Mouse (Mus musculus): ENCODE results near the gene Prr14l.
"Not testable (repeated sequence)": the region's sequence is repeated elsewhere in the genome, so short reads cannot be mapped to it uniquely, and the experiment has no call there.

Prr14l gene

DNA sequence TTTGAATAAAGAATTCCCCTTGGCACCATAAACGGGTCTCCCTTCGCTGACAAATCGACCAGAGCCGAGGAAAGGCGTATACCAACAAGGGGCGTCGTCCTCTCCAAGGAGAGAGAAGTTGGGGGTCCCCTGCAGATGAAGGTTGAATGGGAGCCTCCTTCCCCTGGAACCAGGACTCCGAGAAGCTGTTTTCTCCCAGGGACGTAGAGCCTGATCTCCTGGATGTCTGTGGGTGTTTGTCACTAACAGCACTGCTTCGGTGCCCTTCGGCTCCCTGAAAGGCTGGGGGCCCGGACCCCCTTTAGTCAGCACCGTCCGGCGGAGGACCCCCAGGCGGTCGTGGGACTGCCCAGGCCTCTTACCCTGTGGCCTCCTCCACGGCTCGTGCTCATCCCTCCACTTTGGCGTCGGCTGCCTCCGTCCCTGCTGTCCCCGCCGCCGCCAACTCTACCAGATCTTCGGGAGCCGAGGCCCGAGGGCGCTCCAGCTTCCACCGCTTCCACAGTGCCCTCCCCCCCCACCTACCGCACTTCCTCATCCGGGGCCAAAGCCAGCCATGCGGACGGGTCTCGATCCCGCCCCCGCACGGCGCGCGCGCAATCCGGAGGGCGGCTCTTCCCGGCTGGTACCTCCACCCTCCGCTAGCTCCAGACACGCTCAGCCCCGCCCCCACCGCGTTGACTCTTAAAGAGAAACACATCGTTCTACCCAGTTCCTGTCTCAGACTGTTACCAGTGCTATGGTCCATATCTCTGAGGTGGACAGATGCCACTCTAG lies at the start of gene Prr14l:
Gene Prr14l (minus strand): TSS at position 526 of the 777 bp plus-strand sequence.
- DNase-seq = peak; percentile 99

DNA sequence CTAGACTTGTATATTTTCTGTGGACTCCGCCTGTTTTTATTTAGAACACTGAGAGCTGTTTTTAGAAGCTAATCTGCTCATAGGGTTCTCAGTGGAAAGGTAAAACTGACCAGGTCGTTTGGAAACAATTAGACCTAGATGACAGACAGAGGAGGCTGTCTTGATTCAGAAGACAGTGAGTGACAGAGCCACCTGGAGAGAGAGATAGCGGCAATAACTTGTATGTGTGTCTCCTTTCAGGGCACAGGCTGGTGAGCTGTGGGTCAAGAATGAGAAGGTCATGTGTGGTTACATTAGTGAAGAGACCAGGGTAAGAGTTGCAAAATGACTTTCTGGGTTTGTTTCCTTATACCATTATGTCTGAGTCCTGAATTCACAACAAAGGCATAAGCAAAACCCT lies 32.7 kb upstream of the Prr14l start:
- no peak for DNase-seq

DNA sequence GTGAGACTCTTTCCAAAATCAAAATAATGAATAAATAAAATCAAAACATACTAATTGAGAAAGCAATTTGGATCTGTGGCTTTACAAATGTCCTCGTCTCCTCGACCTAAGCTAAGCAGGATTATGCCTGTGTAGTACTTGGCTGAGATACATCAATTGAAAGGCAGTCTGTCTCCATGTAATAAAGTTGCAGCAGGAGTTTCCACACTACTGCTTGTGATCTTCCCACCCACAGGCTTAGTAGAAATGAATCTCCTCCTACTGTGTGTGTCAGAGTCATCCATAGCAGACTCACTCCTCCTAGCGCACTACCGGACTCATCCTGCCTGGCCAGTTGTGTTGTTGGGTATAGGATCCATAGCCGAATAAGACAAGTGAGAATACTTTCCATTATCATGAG lies 18.3 kb upstream of the Prr14l start:
- DNase-seq = no peak

DNA sequence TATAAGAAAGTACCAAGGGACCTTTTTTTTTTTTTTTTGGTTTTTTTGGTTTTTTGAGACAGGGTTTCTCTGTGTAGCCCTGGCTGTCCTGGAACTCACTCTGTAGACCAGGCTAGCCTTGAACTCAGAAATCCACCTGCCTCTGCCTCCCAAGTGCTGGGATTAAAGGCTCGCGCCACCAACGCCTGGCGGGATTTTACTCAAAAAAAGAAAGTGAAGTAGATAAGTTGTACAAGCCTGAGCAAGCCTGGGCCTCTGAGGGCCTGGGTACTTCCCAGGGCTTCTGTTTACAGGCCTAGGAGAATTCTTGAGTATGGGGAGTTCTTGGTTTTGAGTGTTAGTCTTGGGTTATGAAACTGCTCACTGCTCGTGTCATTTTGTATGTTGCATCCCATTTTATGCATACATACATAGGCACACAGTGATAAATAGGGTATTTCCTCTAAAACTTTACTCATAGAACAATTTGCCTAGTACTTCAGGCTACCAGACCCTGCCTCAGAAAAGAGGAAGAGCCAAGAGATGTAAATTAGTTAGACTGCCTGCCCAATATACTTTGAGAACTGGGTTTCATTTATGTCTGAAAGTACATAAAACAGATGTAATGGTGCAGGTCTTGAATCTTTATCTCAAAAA lies 15.5 kb upstream of the Prr14l start:
- DNase-seq = no peak

DNA sequence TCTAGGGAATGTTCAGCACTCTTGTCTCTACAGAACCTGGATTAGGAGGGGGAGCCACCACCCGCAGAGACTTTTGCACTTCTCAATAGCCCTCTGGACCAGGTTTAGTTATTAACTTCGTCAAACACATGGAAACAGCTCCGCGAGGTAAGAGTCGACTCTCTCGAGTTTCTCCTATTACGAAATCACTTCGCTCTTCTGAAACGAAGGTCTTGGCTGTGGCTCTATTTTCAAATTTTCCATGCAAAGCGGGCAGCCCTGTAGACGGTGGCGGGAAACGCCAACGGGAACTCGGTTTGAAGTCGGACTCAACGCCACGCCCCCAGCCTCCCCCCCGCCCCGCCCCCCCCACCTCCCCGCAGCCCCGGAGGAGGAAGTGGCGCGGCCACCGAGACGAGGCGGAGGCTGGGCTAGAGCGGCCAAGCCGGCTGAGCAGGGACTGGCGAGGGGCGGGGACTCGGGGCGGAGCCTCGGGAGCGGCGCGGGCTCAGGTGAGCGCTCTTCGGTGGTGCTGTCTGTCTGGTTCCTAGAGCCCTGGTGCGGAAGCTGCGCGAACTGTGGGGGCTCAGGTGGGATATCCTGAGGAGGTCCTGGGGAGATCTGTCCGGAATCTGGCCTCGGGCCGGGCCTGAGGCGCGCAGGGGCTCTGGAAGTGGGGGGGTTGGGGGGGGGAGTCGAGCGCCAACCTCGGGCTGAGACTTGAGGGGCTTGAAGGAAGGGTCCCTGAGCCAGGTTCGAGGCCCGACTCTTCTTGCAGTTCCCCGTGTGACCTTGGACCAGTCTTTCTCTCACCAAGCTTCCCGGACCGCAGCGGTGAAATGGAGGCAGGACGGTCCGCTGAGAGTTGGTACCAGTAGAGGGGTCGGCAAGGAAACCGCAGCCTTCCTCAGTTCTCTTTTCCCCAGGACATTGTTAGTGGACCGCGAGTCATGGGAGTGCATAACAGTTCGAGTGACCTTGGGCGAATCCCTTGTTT lies 9.5 kb upstream of the Prr14l start, which contains the start of gene Depdc5:
Gene Depdc5 (plus strand): TSS at position 449 of the 976 bp plus-strand sequence.
- DNase-seq = peak; percentile 94

DNA sequence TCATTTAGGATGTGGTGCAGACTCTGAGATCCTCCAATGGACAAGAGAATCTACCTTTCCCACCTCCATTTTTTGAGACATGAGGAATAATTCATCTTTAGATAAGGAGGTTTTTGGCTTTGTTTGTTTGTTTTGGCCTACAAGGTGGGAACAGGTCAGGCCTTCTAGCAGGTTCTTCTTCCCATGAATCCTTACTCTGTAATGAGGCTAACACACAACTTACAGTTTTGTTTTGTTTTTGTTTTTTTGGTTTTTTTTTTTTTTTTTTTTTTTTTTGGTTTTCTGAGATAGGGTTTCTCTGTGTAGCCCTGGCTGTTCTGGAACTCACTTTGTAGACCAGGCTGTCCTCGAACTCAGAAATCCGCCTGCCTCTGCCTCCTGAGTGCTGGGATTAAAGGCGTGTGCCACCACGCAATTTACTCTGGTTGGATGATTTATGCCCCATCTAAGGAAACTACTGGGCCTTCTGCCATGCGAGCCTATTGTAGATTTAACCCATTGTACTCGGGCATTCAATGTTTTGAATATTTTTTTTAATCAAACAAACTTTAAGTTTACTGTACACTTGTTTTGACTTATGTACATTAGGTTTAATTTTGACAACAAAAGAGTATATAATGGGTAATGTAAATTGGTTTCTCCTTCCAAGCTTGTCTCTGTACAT lies 8.5 kb upstream of the Prr14l start:
- DNase-seq = no peak

DNA sequence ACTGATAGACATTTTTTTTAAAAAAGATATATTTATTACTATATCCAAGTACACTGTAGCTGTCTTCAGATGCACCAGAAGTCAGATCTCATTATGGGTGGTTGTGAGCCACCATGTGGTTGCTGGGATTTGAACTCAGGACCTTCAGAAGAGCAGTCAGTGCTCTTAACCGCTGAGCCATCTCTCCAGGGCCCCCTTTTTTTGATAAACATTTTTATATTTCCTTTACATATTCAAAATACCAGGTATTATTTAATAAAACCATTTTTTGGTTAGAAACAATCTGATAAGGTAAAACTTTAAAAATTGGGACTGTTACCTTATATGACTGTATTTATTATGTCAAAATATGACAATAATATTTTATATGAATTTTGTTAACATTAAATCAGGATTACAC lies 7.0 kb upstream of the Prr14l start:
- DNase-seq = no peak

DNA sequence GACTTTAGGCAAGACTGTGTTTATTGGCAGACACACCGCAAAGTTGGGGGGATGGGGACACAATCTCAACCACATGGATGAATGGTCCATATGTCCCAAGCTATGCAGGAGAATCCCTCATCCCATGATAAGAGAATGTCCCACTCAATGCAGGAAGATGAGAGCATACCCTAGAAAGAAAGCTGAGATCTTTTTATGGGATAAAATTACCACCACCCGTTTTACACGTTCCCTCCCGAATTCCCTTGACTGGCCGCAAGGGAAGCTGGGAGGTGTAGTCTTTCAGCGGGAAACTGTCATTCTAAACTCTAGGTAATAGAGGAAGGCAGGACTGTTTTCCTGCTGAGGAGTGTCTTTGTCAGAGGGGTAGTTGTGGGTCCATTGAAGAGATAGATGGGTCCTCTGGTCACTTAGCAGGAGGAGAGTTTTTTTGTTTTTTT lies 3.7 kb upstream of the Prr14l start:
- peak; percentile 73 for DNase-seq

DNA sequence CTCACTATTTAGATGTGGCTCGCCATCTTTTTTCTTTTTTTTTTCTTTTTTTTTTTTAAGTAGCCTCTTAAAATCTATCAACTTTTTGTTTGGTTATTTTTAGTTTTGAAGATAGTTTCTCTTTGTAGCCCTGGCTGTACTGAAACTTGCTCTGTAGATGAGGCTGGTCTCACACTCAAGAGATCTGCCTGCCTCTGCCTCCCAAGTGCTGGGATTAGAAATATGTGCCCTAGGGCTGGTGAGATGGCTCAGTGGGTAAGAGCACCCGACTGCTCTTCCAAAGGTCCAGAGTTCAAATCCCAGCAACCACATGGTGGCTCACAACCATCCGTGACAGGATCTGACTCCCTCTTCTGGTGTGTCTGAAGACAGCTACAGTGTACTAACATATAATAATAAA lies 1.2 kb upstream of the Prr14l start:
- DNase-seq = not testable (repeated sequence)

DNA sequence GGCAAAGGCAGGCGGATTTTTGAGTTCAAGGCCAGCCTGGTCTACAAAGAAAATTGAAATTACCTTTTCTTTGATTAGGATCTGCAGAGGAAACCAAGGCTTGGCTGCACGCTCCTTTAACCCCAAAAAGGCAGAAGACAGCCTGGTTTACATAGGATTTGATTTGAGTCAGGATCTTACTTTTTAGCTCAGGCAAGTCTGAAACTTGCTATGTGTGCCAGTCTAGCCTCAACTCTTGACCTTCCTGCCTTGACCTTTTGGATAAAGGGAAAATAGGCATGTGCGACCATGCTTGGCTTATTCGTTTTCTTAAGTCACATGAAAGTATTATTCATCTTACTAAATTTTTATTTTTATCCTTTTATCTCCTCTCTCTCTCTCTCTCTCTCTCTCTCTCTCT lies 762 bp upstream of the Prr14l start:
- DNase-seq = no peak

DNA sequence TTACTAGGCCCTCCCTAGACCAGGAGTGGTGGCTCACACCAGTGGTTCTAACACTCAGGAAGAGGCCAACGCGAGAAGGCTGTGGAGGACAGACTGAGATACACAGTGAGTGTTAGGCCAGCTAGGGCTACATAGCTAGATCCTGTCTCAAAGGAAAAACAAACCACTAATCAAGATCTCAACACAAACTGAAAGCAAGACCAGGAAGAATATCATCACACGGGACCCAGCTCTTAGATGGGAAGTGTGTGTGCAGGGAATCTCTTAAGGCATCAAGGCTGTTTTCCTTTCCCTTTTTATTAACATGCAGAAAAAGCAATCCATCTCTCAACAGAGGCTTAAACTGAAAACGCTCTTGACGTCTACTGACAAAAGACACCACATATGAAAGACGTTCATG lies 2.0 kb downstream of the Prr14l start:
- DNase-seq = no peak

DNA sequence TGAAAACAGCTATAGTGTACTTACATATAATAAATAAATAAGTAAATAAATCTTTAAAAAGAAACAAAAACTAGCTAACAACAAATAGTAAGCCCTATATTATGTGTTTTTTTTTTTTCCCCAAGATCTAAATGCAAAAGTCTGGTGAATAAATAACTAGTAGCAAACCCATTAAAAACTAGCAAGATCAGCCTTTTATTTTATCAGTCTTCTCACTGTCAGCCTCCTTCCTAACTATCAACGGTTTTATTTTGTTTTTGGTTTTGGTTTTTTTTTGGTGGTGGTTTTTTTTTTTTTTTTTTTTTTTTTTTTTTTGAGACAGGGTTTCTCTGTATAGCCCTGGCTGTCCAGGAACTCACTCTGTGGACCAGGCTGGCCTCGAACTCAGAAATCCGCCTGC lies 4.5 kb downstream of the Prr14l start:
- DNase-seq = not testable (repeated sequence)

DNA sequence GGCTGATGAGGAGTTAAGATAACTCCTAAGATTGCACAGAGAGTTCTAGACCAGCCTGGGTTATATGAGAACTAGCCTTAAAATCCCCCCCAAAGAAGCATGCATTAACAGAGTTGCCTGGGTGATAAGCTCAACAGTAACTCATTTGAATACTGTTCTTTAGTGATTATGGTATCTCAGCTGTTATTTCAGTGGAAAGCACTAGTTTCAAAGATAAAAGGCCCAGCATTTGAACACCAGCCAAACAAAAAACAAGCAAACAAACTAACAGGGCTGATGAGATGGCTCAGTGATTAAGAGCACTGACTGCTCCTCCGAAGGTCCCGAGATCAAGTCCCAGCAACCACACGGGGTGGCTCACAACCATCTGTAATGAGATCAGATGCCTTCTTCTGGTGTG lies 4.9 kb downstream of the Prr14l start:
- no peak for DNase-seq

DNA sequence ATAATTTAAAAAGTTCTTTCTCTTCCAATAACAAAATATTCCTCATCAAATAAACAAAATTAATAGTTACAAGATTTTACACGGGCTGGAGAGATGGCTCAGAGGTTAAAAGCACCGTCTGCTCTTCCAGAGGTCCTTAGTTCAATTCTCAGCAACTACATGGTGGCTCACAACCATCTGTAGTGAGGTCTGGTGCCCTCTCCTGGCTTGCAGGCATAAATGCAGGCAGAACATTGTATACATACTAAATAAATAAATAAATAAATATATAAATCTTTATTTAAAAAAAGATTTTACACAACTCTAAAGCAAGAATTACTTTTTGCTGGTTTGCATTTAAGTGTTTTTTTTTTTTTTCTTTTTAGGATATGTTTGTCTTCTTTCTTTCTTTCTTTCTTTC lies 14.0 kb downstream of the Prr14l start:
- DNase-seq = no peak

DNA sequence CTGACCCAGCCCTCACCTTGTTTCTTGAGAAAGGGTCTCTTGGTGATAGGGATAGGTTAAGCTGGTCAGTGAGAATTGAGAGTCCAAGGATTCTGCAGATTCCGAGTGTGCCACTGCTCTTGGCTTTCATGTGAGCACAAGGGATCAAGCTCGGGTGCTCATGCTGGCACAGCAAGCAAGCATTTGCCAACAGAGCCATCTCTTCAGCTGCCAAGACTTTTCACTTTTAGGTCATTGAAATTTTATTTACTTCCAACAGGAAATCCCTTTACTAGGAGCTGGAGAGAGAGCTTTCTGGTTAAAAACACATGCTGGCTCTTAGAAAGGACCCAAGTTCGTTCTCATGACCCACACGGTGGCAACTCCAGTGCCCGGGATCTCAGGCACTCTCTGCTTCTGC lies 17.1 kb downstream of the Prr14l start:
- no peak for DNase-seq

DNA sequence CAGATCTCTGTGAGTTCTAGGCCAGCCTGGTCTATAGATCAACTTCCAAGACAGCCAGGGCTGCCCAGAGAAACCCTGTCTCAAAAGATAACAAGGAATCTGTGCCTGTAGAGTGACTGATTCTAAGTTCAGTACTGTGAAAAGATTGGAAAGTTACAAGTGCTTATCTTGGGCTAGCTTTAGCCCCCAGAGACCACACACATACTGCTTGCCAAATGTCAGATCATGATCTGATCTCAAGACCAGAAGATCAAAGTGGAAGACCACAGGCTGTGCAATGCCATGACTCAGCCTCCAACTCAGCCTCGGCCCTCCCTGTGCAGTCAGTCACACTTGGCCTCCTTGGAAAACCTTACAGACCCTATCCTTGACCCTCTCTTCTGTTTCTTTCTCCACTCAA lies 19.6 kb downstream of the Prr14l start:
- no peak for DNase-seq

DNA sequence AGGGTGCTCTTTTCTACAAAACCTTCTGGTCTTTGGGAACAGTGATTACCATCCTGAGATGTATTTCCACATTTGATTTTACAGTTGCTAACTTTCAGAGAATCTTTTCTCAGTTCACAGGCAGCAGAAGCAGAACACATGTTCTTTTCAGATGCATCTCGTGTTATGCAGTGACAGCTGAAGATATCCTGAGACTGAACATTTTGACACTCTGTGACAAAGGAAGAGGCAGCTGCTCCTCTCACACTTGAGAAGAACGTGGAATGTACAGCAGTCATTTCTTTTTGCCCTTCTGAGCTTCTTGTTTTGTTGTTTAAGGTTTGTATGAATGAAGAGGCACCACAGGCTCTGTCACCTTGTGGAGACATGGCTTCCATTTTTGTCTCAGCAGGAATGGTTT lies 24.0 kb downstream of the Prr14l start:
- DNase-seq = no peak

DNA sequence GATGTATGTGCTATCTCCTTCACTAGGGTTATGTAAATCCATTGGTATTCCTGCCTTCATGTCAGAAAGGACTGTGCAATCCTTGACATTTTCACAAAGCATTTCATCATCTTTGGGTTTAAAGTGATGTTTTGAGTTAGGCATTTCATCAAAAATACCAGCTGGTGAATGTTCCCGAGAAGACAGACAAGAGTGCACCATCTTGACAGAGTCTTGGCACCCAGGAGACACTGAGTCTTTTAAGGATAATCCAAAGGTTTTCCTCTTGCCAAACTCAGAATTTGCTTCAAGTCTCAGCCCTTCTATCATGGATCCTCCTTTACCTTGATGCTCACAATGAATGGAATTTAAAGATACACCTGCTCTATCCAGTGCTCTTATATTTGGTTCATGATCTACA lies 25.3 kb downstream of the Prr14l start:
- not testable (repeated sequence) for DNase-seq

DNA sequence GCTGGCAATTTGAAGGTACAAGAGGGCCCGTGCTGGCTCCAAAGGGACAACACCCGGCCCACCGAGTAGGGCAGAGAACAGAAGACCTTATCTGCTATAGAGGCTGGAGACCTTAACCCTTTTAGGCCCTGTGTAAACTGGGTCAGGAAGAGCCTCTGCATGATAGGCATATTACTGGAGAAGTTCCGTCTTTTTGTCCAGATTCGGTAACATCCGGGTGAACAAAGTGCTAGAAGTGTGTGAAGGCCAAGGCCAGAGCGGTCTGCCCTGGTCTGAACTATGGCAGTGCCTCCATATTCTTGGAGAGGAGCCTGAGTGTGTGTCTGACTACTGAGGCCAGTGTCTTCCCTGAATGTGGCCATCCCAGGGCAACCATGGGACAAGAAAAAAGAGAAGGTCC lies 27.0 kb downstream of the Prr14l start, which contains the start of gene Gm20671:
Gene Gm20671 (minus strand): TSS at position 101 of the 400 bp plus-strand sequence.
- DNase-seq = no peak

DNA sequence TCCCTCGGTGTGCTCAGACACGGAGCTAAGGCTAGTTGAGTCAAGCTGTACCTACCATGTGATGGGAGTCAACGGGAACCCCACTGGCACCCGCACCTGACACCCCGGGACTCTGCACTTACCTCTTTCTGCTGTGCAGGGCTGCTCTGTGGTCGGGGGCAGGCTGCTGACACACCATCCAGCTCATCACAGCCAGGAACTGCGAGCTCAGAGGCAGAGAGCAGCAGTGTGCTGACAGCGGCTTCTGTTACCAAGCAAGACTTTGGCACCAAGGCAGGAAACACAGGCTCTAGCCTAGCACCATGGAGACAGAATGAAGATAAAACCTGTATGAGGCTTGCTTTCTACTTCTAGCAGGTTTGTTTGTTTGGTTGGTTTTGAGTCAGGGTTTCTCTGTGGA lies 33.6 kb downstream of the Prr14l start:
- no peak for DNase-seq

DNA sequence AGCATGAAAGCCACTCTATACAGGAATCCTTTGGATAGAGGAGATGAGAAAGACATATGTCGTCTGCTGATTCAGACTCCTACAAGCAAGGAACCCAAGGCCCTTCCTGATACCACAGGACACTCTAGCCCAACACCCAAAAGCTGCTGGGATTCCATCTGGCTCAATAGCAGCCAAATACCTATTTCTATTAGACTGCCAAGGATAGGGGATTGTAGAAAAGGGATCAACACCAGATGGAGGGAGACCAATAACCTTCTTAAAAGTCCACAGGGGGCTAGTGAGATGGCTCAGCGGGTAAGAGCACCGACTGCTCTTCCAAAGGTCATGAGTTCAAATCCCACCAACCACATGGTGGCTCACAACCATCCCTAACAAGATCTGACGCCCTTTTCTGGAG lies 38.7 kb downstream of the Prr14l start:
- no peak for DNase-seq

DNA sequence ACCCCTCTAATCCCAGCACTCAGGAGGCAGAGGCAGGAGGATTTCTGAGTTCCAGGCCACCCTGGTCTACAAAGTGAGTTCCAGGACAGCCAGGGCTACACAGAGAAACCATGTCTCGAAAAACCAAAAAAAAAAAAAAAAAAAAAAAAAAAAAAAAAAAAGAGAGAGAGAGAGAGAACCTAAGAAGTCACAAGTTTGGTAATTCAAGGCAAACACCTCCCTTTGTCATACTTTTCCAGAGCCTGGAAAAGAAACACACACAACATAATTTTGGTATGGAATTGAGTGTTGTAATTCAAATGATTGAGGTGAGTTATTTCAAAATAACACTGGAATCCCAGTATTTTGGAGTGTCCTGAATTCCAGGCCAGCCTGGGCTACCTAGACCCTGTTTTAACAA lies 67.6 kb downstream of the Prr14l start:
- not testable (repeated sequence) for DNase-seq

Data from right cerebral cortex, adult 18-20 months (tissue).